Mouse (Mus musculus) forebrain, embryonic 10.5 days (tissue): ENCODE measurements around the gene Syf2. TPM values are rescaled to one million over a fixed set of nuclear protein-coding genes. Genes with fewer than 3 reads are reported as not detected.

Experiments used
- DNase-seq: peaks from one replicate; pipeline ENCODE4 v3.0.0-alpha.2; 2017; ENCODE audit warnings: low spot score; ENCODE audit errors: extremely low spot score
- H3K27ac ChIP-seq: fragments of 300-500 bp; sonication (generic); 2 replicates; pipeline ENCODE4 v1.5.1; 2016; ENCODE audit warnings: mild to moderate bottlenecking
- H3K27me3 ChIP-seq: fragments of 300-500 bp; sonication (generic); 2 replicates; pipeline ENCODE4 v1.6.1; 2016; ENCODE audit warnings: mild to moderate bottlenecking; ENCODE audit not compliant: poor library complexity, severe bottlenecking
- H3K36me3 ChIP-seq: fragments of 300-500 bp; sonication (generic); replicated peaks from 2 replicates; pipeline ENCODE4 v1.6.1; 2016; ENCODE audit warnings: mild to moderate bottlenecking, moderate library complexity
- H3K4me1 ChIP-seq: fragments of 300-500 bp; sonication (generic); 2 replicates; pipeline ENCODE4 v1.6.1; 2016
- H3K4me3 ChIP-seq: fragments of 300-500 bp; sonication (generic); 2 replicates; pipeline ENCODE4 v1.5.1; 2016; ENCODE audit warnings: mild to moderate bottlenecking, moderate library complexity
- H3K9me3 ChIP-seq: fragments of 300-500 bp; sonication (generic); 2 replicates; pipeline ENCODE4 v1.6.1; 2016; ENCODE audit warnings: mild to moderate bottlenecking, moderate library complexity
- WGBS: fragments of 180-500 bp; shearing (Covaris S2); methylation state at CpG from one replicate; pipeline ENCODE4 v1.1.7; 2016; 5-methylcytosine and 5-hydroxymethylcytosine counted together
- polyA plus RNA-seq: library from polyadenylated mRNA; unstranded; fragments of >200 nt; fragmentation: Nextera tagmentation; extraction: Ambion mirVana; gene quantifications from 2 replicates; pipeline ENCODE4 v1.2.1, GENCODE M21; 2016

The Syf2 gene
- polyA plus RNA-seq, 1 experiment from 2014 or later, result 65.9 TPM

DNA sequence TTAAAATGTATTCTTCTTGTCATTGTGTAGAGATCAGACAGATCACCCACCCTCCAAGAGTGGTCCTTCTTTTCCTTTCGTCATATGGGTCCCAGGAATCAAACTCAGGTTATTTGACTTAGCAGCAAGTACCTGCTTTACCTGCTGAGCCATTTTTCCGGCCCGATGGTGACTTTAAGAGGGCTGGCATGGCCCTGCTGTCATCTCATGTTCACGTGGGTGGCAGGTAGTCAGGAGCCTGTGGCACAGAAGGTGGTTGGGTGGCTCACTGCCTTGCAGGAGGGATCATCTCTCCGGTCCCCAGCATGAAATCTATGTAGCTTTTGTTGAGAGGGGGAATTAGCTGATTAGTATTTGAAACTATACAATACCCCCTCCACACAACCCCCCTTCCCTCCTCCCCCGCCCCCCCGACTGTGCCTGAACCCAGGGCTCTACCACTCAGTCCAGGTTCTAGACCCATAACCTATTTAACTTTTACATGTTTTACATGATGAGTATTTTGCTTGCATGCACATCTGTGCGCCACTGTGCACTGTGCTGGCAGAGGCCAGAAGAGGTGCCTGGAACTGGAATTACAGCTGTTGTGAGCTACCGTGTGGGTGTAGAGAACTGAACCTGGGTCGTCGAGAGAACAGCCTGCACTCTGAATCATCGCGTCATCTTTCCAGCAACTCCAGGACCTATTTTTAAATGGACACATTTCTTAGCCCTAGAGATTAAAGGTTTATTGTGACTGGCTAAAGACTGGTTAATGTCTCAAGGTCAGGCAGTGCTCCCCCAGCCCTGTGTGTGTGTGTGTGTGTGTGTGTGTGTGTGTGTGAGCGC, 15.3 kb upstream of the Syf2 start:
- WGBS, result 63% methylated on average over 14 of the region's 14 CpGs
- Histone ChIP-seq H3K36me3 (peaks cover 23% of the 10 kb centered on the region), H3K4me3 (peak overlapping the region; percentile 94), H3K27ac (peak overlapping the region; percentile 91; the same call in 1 of the 2 replicates), H3K9me3 (peaks cover 5% of the 10 kb centered on the region; the same call in 1 of the 2 replicates), H3K27me3 (no peaks in the 10 kb centered on the region), H3K4me1 (peaks cover 25% of the 10 kb centered on the region)
- no peak for DNase-seq

- WGBS, result 74% methylated on average over 3 of the region's 3 CpGs
- Histone ChIP-seq H3K36me3 (peaks cover 8% of the 10 kb centered on the region), H3K4me1 (peaks cover 25% of the 10 kb centered on the region), H3K9me3 (no peaks in the 10 kb centered on the region), H3K4me3 (no peak overlapping the region), H3K27ac (no peak overlapping the region), H3K27me3 (no peaks in the 10 kb centered on the region)
- no peak for DNase-seq
These were observed 13.5 kb upstream of the Syf2 start for GRCm38 (mm10) chr4:134917194-134917593.

- Histone ChIP-seq H3K36me3 (no peaks in the 10 kb centered on the region), H3K4me1 (peaks cover 29% of the 10 kb centered on the region), H3K4me3 (no peak overlapping the region), H3K27ac (no peak overlapping the region), H3K27me3 (no peaks in the 10 kb centered on the region), H3K9me3 (no peaks in the 10 kb centered on the region)
- WGBS, result 78% methylated on average over 7 of the region's 7 CpGs
- DNase-seq, result no peak
These were observed 12.3 kb upstream of the Syf2 start for GRCm38 (mm10) chr4:134918381-134918780.

- H3K36me3 ChIP-seq, result peaks cover 9% of the 10 kb centered on the region
- H3K27ac ChIP-seq, result no peak overlapping the region
- no peak for DNase-seq
- H3K9me3 ChIP-seq, result no peaks in the 10 kb centered on the region
- H3K4me3 ChIP-seq, result no peak overlapping the region
- H3K4me1 ChIP-seq, result peaks cover 22% of the 10 kb centered on the region
- WGBS, result 43% methylated on average over 12 of the region's 12 CpGs
- no peaks in the 10 kb centered on the region for H3K27me3 ChIP-seq
These were observed 10.8 kb upstream of the Syf2 start for GRCm38 (mm10) chr4:134919733-134920540.

GRCm38 (mm10) chr4:134920631-134921030, 10.1 kb upstream of the Syf2 start:
- peaks cover 16% of the 10 kb centered on the region for H3K36me3 ChIP-seq
- no peak overlapping the region for H3K4me3 ChIP-seq
- H3K9me3 ChIP-seq, result no peaks in the 10 kb centered on the region
- no peak overlapping the region for H3K27ac ChIP-seq
- no peaks in the 10 kb centered on the region for H3K27me3 ChIP-seq
- H3K4me1 ChIP-seq, result peaks cover 23% of the 10 kb centered on the region
- WGBS, result 93% methylated on average over 6 of the region's 6 CpGs
- DNase-seq, result no peak

DNA sequence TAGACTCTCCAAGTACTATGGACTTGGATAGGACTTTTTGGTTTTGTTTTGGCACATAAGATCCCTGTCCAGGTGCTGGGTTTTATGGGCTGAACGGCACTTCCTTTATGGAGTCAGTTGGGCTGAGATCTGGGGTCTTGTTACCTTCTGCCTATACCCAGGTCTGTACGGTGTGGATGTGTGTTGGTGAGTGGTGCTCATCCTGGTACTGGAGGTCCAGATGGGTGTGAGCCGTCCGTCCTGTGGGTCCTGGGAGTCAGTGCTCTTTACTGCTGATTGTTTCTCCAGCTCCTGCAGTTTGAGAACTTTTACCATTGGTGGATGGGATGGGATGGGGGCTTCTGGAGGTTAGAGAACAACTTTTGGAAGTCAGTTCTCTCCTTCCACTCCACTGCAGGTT, 9.0 kb upstream of the Syf2 start:
- H3K9me3 ChIP-seq, result no peaks in the 10 kb centered on the region
- DNase-seq, result no peak
- no peak overlapping the region for H3K4me3 ChIP-seq
- WGBS, result 92% methylated on average over 4 of the region's 4 CpGs
- H3K4me1 ChIP-seq, result peaks cover 30% of the 10 kb centered on the region
- peaks cover 27% of the 10 kb centered on the region for H3K36me3 ChIP-seq
- H3K27me3 ChIP-seq, result no peaks in the 10 kb centered on the region
- no peak overlapping the region for H3K27ac ChIP-seq

GRCm38 (mm10) chr4:134922111-134922924, 8.4 kb upstream of the Syf2 start:
- Histone ChIP-seq H3K27me3 (no peaks in the 10 kb centered on the region), H3K4me1 (peaks cover 30% of the 10 kb centered on the region), H3K27ac (peak overlapping the region; percentile 97), H3K36me3 (peaks cover 33% of the 10 kb centered on the region), H3K4me3 (peak overlapping the region; percentile 100), H3K9me3 (no peaks in the 10 kb centered on the region)
- DNase-seq, result no peak
- WGBS, result 63% methylated on average over 10 of the region's 10 CpGs

- Histone ChIP-seq H3K27ac (peak overlapping the region; percentile 97), H3K9me3 (no peaks in the 10 kb centered on the region), H3K4me1 (peaks cover 30% of the 10 kb centered on the region), H3K27me3 (no peaks in the 10 kb centered on the region), H3K36me3 (peaks cover 38% of the 10 kb centered on the region), H3K4me3 (peak overlapping the region; percentile 100)
- DNase-seq, result peak; percentile 67
- under 1% methylated on average over 13 of the region's 13 CpGs for WGBS
These were observed 7.8 kb upstream of the Syf2 start for GRCm38 (mm10) chr4:134922925-134923244.

DNA sequence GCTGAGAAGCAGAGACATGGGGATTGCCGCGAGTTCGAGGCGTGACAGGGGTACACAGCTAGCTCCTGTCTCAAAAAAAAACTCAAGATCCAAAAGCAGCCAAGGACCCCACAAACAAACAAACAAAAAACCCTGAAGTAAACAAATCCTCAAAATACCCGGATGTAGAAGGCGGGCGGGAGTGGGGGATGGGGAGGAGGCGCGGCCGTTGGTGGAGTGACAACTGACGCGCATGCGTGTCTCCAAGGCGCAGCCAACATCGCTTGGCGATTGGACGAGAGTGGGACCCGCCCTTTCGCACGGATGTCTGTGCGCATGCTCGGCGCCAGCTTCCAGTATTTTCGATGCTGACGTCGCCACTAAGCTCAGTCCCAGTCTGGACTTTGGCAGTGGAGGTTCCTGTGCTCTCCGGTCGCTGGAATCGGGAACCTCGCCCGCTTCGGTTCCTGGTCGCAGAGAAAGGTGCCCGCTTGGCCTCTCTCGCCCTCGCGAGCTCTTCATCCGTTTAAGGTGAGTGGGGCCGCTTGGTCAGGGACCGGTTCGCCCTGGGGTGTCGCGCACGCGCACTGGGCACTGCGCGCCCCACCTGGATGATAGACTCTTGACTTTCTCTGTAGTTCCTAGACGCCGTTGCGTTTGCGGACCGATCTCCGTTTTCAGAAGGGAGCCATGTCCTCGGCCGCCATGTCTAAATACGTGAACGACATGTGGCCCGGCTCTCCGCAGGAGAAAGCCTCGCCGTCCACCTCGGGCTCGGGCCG, 7.3 kb upstream of the Syf2 start, which contains the start of gene Rsrp1:
Gene Rsrp1 (plus strand): TSS at position 335 of the 761 bp plus-strand sequence.
- WGBS, result under 1% methylated on average over 64 of the region's 64 CpGs
- Histone ChIP-seq H3K27me3 (no peaks in the 10 kb centered on the region), H3K4me3 (peak within 1 kb of the TSS; percentile 100), H3K36me3 (peaks cover 44% of the 10 kb centered on the region), H3K4me1 (peaks cover 30% of the 10 kb centered on the region), H3K9me3 (no peaks in the 10 kb centered on the region), H3K27ac (peak within 1 kb of the TSS; percentile 97)
- DNase-seq, result peak; percentile 97

DNA sequence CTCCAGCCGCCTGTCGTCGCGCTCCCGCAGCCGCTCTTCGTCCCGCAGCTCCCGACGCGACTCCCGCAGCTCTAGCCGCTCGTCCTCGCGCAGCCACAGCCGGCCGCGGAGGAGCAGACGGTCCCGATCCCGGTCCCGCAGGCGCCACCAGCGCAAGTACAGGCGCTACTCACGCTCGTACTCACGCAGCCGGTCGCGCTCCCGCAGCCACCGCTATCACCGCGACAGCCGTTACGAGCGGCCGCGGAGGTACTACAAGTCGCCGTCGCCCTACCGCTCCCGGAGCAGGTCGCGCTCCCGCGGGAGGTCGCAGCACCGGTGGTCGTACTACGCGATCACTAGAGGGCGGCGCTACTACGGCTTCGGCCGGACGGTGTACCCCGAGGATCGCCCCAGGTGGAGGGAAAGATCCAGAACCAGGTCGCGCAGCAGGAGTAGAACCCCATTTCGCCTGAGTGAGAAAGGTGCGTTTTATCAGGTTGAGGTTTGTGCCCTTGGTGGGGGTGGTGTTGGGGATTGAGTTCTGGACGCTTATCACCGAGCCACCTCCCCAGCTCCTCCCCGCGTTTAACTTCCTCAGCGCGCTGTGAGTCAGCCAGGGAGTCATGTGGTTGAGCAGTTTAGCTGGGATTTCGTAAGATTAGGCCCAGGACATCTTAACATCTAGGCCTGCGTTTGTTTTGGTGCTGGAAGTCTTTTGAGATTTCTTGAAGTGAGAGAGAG, 6.5 kb upstream of the Syf2 start:
- under 1% methylated on average over 75 of the region's 75 CpGs for WGBS
- Histone ChIP-seq H3K36me3 (peaks cover 47% of the 10 kb centered on the region), H3K27ac (peak overlapping the region; percentile 97), H3K4me1 (peaks cover 30% of the 10 kb centered on the region), H3K4me3 (peak overlapping the region; percentile 100), H3K27me3 (no peaks in the 10 kb centered on the region), H3K9me3 (no peaks in the 10 kb centered on the region)
- peak; percentile 49 for DNase-seq

GRCm38 (mm10) chr4:134925206-134925605, 5.5 kb upstream of the Syf2 start:
- Histone ChIP-seq H3K36me3 (peaks cover 47% of the 10 kb centered on the region), H3K9me3 (no peaks in the 10 kb centered on the region), H3K27ac (no peak overlapping the region), H3K4me3 (peak overlapping the region; percentile 100), H3K27me3 (no peaks in the 10 kb centered on the region), H3K4me1 (peaks cover 34% of the 10 kb centered on the region)
- WGBS, result 90% methylated on average over 8 of the region's 8 CpGs
- DNase-seq, result no peak
